In genomic region chr10:71246956-71247355, GRCm38 (mm10) we compare ENCODE assay signal across 21 mouse cellular contexts. TPM values are rescaled to one million over a fixed set of nuclear protein-coding genes. Genes with fewer than 3 reads are reported as not detected.
DNase-seq lines count a peak whose midpoint lies in the region; ATAC-seq lines count a peak whose summit lies in the region.
"Had no signal": no experiment of that assay in that cellular context is flagged by ENCODE, and none has a peak within 500 bp of the region (broad histone marks: within the 10 kb centered on the region; RNA-seq: fewer than 3 reads in every experiment).

No protein-coding gene starts in this region.

- H3K27me3 ChIP-seq in heart, embryonic 10.5 days (ENCODE audit: insufficient read depth, poor library complexity, severe bottlenecking) = no peaks in the 10 kb centered on the region
- H3K27me3 ChIP-seq in splenic B cell, adult 2 months (ENCODE audit: control insufficient read depth, insufficient read depth, low read length, poor library complexity, severe bottlenecking) = no peaks in the 10 kb centered on the region
- H3K27me3 ChIP-seq in forebrain, embryonic 16.5 days (replicated peaks; ENCODE audit: control insufficient read depth, insufficient read depth, low read length) = no peaks in the 10 kb centered on the region
- H3K27me3 ChIP-seq: kidney, embryonic 15.5 days; limb, embryonic 15.5 days; liver, embryonic 15.5 days had no signal

- H3K36me3 ChIP-seq in heart, embryonic 10.5 days = no peaks in the 10 kb centered on the region
- no peaks in the 10 kb centered on the region for H3K36me3 ChIP-seq in splenic B cell, adult 2 months (ENCODE audit: control insufficient read depth, insufficient read depth, low read length, poor library complexity, severe bottlenecking)
- no peaks in the 10 kb centered on the region for H3K36me3 ChIP-seq in forebrain, embryonic 16.5 days (ENCODE audit: control insufficient read depth, insufficient read depth)
- H3K36me3 ChIP-seq: heart, embryonic 13.5 days; kidney, embryonic 15.5 days; limb, embryonic 15.5 days; liver, embryonic 15.5 days had no signal

- ATAC-seq in forebrain, embryonic 16.5 days = no peak
- ATAC-seq: intestine, postnatal 0 days had no signal

- no peak overlapping the region for H3K9ac ChIP-seq in forebrain, embryonic 16.5 days (replicated peaks; ENCODE audit: low read depth, low read length)
- H3K9ac ChIP-seq: heart, embryonic 13.5 days; hindbrain, embryonic 14.5 days; kidney, embryonic 15.5 days; limb, embryonic 15.5 days; liver, embryonic 15.5 days had no signal

- no peak overlapping the region for H3K27ac ChIP-seq in heart, embryonic 10.5 days
- no peak overlapping the region for H3K27ac ChIP-seq in forebrain, embryonic 16.5 days (ENCODE audit: low read length)
- H3K27ac ChIP-seq: heart, embryonic 13.5 days; hindbrain, embryonic 14.5 days; kidney, embryonic 15.5 days; limb, embryonic 15.5 days; liver, embryonic 15.5 days; stomach, postnatal 0 days had no signal

- no peak overlapping the region for H3K4me2 ChIP-seq in forebrain, embryonic 16.5 days (ENCODE audit: low read length)
- H3K4me2 ChIP-seq: heart, embryonic 13.5 days; hindbrain, embryonic 14.5 days; kidney, embryonic 15.5 days; limb, embryonic 15.5 days; liver, embryonic 15.5 days had no signal

- H3K4me1 ChIP-seq in heart, embryonic 10.5 days = peaks cover 5% of the 10 kb centered on the region; the same call in 1 of the 2 replicates
- H3K4me1 ChIP-seq in forebrain, embryonic 16.5 days (replicated peaks; ENCODE audit: control insufficient read depth, insufficient read depth, low read length) = no peaks in the 10 kb centered on the region
- H3K4me1 ChIP-seq: kidney, embryonic 15.5 days; limb, embryonic 15.5 days; liver, embryonic 15.5 days had no signal

- H3K4me3 ChIP-seq in heart, embryonic 10.5 days = no peak overlapping the region
- no peak overlapping the region for H3K4me3 ChIP-seq in forebrain, embryonic 16.5 days (replicated peaks; ENCODE audit: low read length)
- H3K4me3 ChIP-seq: heart, embryonic 13.5 days; kidney, embryonic 15.5 days; limb, embryonic 15.5 days; liver, embryonic 15.5 days; megakaryocyte, embryonic 14.5 days; myocyte had no signal

- no peaks in the 10 kb centered on the region for H3K9me3 ChIP-seq in heart, embryonic 10.5 days
- H3K9me3 ChIP-seq in forebrain, embryonic 16.5 days (ENCODE audit: control insufficient read depth, low read length) = no peaks in the 10 kb centered on the region
- H3K9me3 ChIP-seq: heart, embryonic 13.5 days; kidney, embryonic 15.5 days; limb, embryonic 15.5 days; liver, embryonic 15.5 days; megakaryocyte, embryonic 14.5 days had no signal

- peak; percentile 27 for DNase-seq in heart, embryonic 10.5 days (ENCODE audit: low spot score)
- DNase-seq in heart, adult 11 months = no peak
- peak; percentile 25 for DNase-seq in thymus, postnatal 25 days
- no peak for DNase-seq in thymus, postnatal 10 days (ENCODE audit: low spot score in 2 of 2)
- DNase-seq in natural killer cell, adult 2 months (ENCODE audit: low spot score in 2 of 2) = peak; percentile 41 to 60
- DNase-seq in splenic B cell, adult 2 months (ENCODE audit: low read depth, low spot score) = peak; percentile 82
- DNase-seq in testis, postnatal 10 days (ENCODE audit: low spot score) = no peak
- DNase-seq: adrenal gland, postnatal 10 days; cerebellum, postnatal 14 days; midbrain, embryonic 14.5 days; right cerebral cortex, adult 18-20 months had no signal

- WGBS in heart, embryonic 10.5 days = 54% methylated on average over 7 of the region's 7 CpGs
- WGBS in forebrain, embryonic 16.5 days = 74% methylated on average over 7 of the region's 7 CpGs

RNA-seq across cellular contexts. Expression of gene Tfam, which starts 8.9 kb away (rescaled TPM):
- 57.8 and 78.1 TPM in 2 replicates for polyA plus RNA-seq in heart, embryonic 10.5 days (2016; fragmentation: Nextera tagmentation; extraction: Ambion mirVana)
- 52.2 and 71.6 TPM in 2 replicates for polyA plus RNA-seq in forebrain, embryonic 16.5 days (2015; fragmentation: Nextera tagmentation; extraction: Ambion mirVana)

RNA-seq across cellular contexts. Expression of gene Ube2d1, which starts 38.1 kb away (rescaled TPM):
- polyA plus RNA-seq in heart, embryonic 10.5 days (2016; fragmentation: Nextera tagmentation; extraction: Ambion mirVana) = 59.7 and 65.2 TPM in 2 replicates
- 186 and 198 TPM in 2 replicates for polyA plus RNA-seq in forebrain, embryonic 16.5 days (2015; fragmentation: Nextera tagmentation; extraction: Ambion mirVana)

Comparison
In these comparisons a context has a peak if more than half of its experiments do, and no peak if none do; other contexts are left out.
1. DNase-seq: peak in heart, embryonic 10.5 days (single experiment), thymus, postnatal 25 days (single experiment), natural killer cell, adult 2 months (2 of 2) and splenic B cell, adult 2 months (single experiment); none in heart, adult 11 months (single experiment), thymus, postnatal 10 days (0 of 2) and testis, postnatal 10 days (single experiment).